Mouse (Mus musculus) forebrain, embryonic 10.5 days (tissue): Measurements from ENCODE around the gene Topaz1. TPM values are rescaled to one million over a fixed set of nuclear protein-coding genes. Genes with fewer than 3 reads are reported as not detected.

Experiments
- polyA plus RNA-seq: library from polyadenylated mRNA; unstranded; fragments of >200 nt; fragmentation: Nextera tagmentation; extraction: Ambion mirVana; gene quantifications from 2 replicates; pipeline ENCODE4 v1.2.1, GENCODE M21; 2016

The Topaz1 gene
- polyA plus RNA-seq, 1 experiment from 2014 or later: not detected

Other genes starting within 250 kb of the Topaz1 start
- 4.6 and 6.1 TPM in 2 replicates for gene Tcaim, start 58.2 kb downstream of the Topaz1 start, polyA plus RNA-seq
- gene Gm35549, start 96.7 kb downstream of the Topaz1 start, polyA plus RNA-seq: 0.28 and 0.33 TPM in 2 replicates
- gene Zfp445, start 118.7 kb downstream of the Topaz1 start, polyA plus RNA-seq: 82.3 and 83.3 TPM in 2 replicates
- 4.7 and 4.9 TPM in 2 replicates for gene Zkscan7, start 138.3 kb downstream of the Topaz1 start, polyA plus RNA-seq
- gene Zfp105, start 175.7 kb downstream of the Topaz1 start, polyA plus RNA-seq: 30.9 and 31.6 TPM in 2 replicates
- 19.5 and 19.9 TPM in 2 replicates for gene 1110059G10Rik, start 203.7 kb downstream of the Topaz1 start, polyA plus RNA-seq
- gene Kif15, start 203.7 kb downstream of the Topaz1 start, polyA plus RNA-seq: 109 and 114 TPM in 2 replicates